Mouse (Mus musculus) heart, embryonic 15.5 days (tissue): Measurements from ENCODE around the gene Gm21970. TPM values are rescaled to one million over a fixed set of nuclear protein-coding genes. Genes with fewer than 3 reads are reported as not detected.

Source experiments
- ATAC-seq: fragments of 200-750 bp; cut with Nextera tagmentation; replicated peaks from 2 replicates; pipeline ENCODE4 v1.8.0; 2017; ENCODE audit warnings: low read depth, moderate TSS enrichment; ENCODE audit not compliant: insufficient number of reproducible peaks, insufficient read depth, low FRiP score
- H3K27ac ChIP-seq: fragments of 300-500 bp; sonication (generic); 2 replicates; pipeline ENCODE4 v1.5.1; 2015; ENCODE audit warnings: mild to moderate bottlenecking, inconsistent platforms
- H3K27me3 ChIP-seq: fragments of 300-500 bp; sonication (generic); 2 replicates; pipeline ENCODE4 v1.6.1; 2015; ENCODE audit warnings: inconsistent platforms
- H3K36me3 ChIP-seq: fragments of 300-500 bp; sonication (generic); 2 replicates; pipeline ENCODE4 v1.6.1; 2015; ENCODE audit warnings: mild to moderate bottlenecking, inconsistent platforms
- H3K4me1 ChIP-seq: fragments of 300-500 bp; sonication (generic); replicated peaks from 2 replicates; pipeline ENCODE4 v1.6.1; 2015; ENCODE audit warnings: inconsistent platforms
- H3K4me2 ChIP-seq: fragments of 300-500 bp; sonication (generic); 2 replicates; pipeline ENCODE4 v1.6.1; 2015; ENCODE audit warnings: inconsistent platforms, mild to moderate bottlenecking, moderate library complexity
- H3K4me3 ChIP-seq: fragments of 300-500 bp; sonication (generic); 2 replicates; pipeline ENCODE4 v1.5.1; 2015; ENCODE audit warnings: mild to moderate bottlenecking, inconsistent platforms
- H3K9ac ChIP-seq: fragments of 300-500 bp; sonication (generic); 2 replicates; pipeline ENCODE4 v1.6.1; 2015; ENCODE audit warnings: mild to moderate bottlenecking, inconsistent platforms
- H3K9me3 ChIP-seq: fragments of 300-500 bp; sonication (generic); replicated peaks from 2 replicates; pipeline ENCODE4 v1.6.1; 2016; ENCODE audit warnings: inconsistent platforms
- WGBS: fragments of 180-500 bp; shearing (Covaris S2); methylation state at CpG from one replicate; pipeline ENCODE4 v1.1.7; 2015; ENCODE audit warnings: mixed read lengths; 5-methylcytosine and 5-hydroxymethylcytosine counted together
- polyA plus RNA-seq: library from polyadenylated mRNA; unstranded; fragments of >200 nt; fragmentation: Nextera tagmentation; extraction: Ambion mirVana; gene quantifications from 2 replicates; pipeline ENCODE4 v1.2.1, GENCODE M21; 2015

The Gm21970 gene
- polyA plus RNA-seq, 1 experiment from 2014 or later, result not detected

DNA sequence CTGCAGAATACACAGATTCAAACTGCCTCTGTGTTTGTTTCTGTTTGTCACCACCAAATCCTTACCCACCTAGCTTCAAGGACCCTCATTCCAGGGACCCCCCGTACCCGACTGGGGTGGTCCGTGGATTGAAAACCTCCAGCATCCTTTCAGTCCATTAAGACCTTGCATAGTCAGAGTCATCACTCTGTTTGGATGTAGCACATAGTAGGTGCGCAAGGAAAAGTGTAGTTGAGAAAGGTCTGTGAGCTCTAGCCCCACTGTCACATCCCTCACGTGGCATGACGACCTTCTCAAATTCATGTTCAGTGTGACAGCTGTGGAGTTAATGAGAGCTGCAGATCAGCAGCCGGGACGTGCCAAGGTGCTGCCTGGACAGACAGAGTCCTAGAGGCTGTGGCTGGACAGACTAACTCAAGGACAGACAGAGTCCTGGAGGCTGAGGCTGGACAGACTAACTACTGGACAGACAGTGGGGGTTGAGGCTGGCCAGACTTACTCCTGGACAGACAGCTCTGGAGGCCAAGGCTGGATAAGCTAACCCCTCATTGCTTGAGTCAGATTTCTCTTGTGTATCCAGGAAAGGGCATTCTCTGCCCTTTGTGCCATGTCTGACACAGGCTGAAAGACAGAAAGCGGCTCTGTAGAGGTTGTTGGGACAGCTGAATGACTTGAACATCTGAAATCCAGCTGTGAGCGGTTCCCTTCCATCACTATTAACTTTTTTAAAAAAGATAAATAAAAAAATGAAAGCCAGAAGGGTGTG lies 34.6 kb upstream of the Gm21970 start:
- 71% methylated on average over 10 of the region's 10 CpGs for WGBS
- Histone ChIP-seq H3K27ac (no peak overlapping the region), H3K4me3 (no peak overlapping the region), H3K4me1 (peaks cover 6% of the 10 kb centered on the region), H3K9me3 (no peaks in the 10 kb centered on the region), H3K36me3 (no peaks in the 10 kb centered on the region), H3K9ac (no peak overlapping the region), H3K4me2 (no peak overlapping the region), H3K27me3 (peaks cover 14% of the 10 kb centered on the region; the same call in 1 of the 2 replicates)
- ATAC-seq, result no peak

DNA sequence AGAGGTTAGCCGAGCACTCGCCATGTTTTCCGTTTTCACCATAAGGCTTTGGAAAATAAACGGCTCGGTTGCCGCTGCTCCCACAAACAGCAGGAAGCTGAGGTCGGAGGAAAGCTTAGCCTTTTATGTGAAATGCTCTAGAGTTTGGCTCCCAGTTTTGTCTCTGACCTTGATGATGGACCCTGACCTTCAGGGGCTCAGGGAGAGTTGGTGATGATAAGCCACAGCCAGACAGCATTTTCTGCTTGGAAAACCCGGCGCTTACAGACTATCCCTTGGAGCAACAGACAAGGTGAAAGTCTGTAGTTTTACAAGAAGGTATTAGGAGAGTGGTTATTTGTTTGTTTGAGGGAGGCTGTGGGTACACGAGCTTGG lies 34.0 kb upstream of the Gm21970 start:
- no peak overlapping the region for H3K4me3 ChIP-seq
- no peak overlapping the region for H3K9ac ChIP-seq
- 45% methylated on average over 10 of the region's 10 CpGs for WGBS

DNA sequence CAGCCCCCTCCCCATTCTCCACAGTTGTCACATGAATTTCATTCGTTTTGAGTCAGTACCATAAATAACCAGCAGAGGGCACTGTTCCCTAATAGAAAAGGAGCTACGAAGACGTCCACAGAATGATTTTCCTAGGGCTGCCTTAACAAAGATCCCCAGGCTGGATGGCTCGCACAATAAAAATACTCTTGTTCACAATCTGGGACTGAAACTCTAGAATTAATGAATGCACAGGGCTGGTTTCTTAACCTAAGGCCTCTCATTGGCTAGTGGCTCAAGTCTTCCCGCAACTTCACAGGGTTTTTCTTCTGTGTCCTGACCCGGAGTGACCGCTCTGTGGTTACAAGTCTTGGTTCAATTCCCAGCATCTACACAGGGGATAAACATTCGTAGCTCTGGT lies 33.0 kb upstream of the Gm21970 start:
- H3K27me3 ChIP-seq, result 0 out of 2 replicates have a peak, but pooled peaks cover 5% of the 10 kb centered on the region
- no peak overlapping the region for H3K27ac ChIP-seq
- no peaks in the 10 kb centered on the region for H3K9me3 ChIP-seq
- 39% methylated on average over 8 of the region's 8 CpGs for WGBS
- peaks cover 21% of the 10 kb centered on the region for H3K4me1 ChIP-seq
- no peak overlapping the region for H3K9ac ChIP-seq
- H3K4me2 ChIP-seq, result no peak overlapping the region
- no peak overlapping the region for H3K4me3 ChIP-seq
- H3K36me3 ChIP-seq, result no peaks in the 10 kb centered on the region
- ATAC-seq, result no peak

More for the DNA sequence above, 34.0 kb upstream of the Gm21970 start:
- no peaks in the 10 kb centered on the region for H3K9me3 ChIP-seq
- H3K36me3 ChIP-seq, result no peaks in the 10 kb centered on the region
- peaks cover 14% of the 10 kb centered on the region; the same call in 1 of the 2 replicates for H3K27me3 ChIP-seq
- peaks cover 12% of the 10 kb centered on the region for H3K4me1 ChIP-seq
- H3K27ac ChIP-seq, result no peak overlapping the region
- H3K4me2 ChIP-seq, result no peak overlapping the region
- ATAC-seq, result no peak

DNA sequence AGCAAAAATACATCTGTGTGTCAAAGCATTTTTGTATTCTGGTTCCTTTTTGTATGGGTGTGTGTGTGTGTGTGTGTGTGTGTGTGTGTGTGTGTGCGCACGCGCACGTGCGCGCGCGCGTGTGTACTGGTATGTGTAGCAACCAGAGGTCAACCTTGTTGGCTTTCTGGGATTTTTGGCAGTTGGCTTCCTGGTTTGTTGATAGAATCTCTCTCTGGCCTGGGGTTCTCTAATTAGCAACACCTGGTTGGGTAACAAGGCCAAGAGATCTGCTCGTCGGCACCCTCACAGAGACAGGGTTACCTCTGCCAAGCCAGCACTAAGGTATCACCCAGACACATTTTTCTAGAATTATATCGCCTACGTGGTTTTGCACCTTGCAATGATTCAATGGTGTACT lies 32.0 kb upstream of the Gm21970 start:
- 85% methylated on average over 13 of the region's 13 CpGs for WGBS
- Histone ChIP-seq H3K9ac (no peak overlapping the region), H3K27ac (no peak overlapping the region), H3K27me3 (0 out of 2 replicates have a peak, but pooled peaks cover 3% of the 10 kb centered on the region), H3K4me3 (no peak overlapping the region), H3K4me1 (peaks cover 27% of the 10 kb centered on the region), H3K36me3 (no peaks in the 10 kb centered on the region), H3K4me2 (no peak overlapping the region), H3K9me3 (no peaks in the 10 kb centered on the region)
- no peak for ATAC-seq

DNA sequence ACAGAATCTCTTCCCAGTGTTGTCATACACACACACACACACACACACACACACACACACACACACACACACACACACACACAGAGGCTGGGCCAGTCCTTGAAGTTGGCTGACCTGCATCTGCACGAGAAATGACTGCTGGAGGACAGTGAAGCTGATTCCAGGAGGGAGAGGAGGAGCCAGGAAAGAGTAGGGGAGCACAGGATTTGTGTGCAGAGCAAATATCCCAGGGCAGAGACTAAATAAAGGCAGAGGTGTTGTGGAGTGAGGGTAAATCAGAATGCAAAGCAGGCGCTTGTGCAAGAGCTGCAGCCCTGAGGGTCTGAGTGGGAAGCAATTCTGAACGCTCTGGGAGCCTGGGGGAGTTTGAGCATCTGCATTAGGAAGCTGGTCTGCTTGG lies 31.4 kb upstream of the Gm21970 start:
- Histone ChIP-seq H3K9me3 (no peaks in the 10 kb centered on the region), H3K4me2 (no peak overlapping the region), H3K9ac (no peak overlapping the region), H3K36me3 (no peaks in the 10 kb centered on the region), H3K27me3 (no peaks in the 10 kb centered on the region), H3K27ac (no peak overlapping the region), H3K4me3 (no peak overlapping the region), H3K4me1 (peaks cover 27% of the 10 kb centered on the region)
- WGBS, result 48% methylated on average over 3 of the region's 3 CpGs
- ATAC-seq, result no peak

DNA sequence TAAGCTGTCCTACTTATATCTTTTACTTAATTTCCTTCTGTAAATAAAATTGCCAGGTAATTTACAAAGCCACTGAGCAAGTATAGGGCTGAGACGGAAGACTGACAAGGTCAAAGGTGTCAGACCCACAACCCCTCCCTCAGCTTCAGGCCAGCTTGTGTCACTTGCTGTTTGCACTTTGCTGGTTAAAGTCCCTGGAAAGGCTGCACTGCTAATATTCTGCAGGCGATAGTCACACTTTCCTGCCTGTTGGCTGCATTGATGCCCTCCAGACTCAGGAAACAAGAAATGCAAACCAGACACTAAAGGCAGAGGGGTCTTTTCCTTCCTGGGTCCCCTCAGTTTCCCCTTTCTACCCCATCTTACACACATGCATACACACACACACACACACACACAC lies 29.5 kb upstream of the Gm21970 start:
- H3K4me1 ChIP-seq, result peaks cover 27% of the 10 kb centered on the region
- H3K4me3 ChIP-seq, result no peak overlapping the region
- no peak overlapping the region for H3K9ac ChIP-seq
- no peak overlapping the region for H3K4me2 ChIP-seq
- H3K9me3 ChIP-seq, result no peaks in the 10 kb centered on the region
- no peaks in the 10 kb centered on the region for H3K27me3 ChIP-seq
- H3K36me3 ChIP-seq, result no peaks in the 10 kb centered on the region
- peak overlapping the region; percentile 81 for H3K27ac ChIP-seq
- no peak for ATAC-seq
- WGBS, result 52% methylated on average over 2 of the region's 2 CpGs

DNA sequence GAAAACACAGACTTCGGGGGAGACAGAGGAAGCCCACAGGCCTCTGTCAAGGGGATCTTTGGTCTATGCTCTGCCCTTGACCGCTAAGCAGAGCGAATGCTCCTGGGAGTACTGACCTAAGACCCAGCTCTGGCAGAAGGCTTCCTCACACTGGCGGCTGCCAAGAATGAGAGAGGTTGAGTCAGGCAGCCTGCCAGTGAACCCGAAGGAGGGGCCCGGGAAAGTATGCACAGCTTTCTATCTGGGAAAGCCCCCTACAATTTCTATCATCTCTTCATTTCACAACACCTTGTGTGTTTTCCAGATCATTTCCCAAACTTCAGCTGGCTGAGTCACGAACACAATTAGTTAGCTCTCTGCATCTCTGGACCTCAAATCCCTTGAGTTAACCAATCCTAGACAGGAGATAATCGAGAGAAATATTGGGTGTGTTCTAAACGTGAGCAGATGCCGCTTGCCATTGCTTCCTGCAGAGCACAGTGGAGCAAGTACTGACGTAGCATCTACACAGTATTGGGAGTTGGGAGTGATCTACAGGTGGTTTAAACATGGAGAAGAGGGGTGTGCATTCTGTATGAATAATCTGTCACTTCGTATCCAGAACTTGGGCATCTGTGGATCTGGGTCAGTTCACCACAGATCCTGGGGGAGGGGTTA lies 28.8 kb upstream of the Gm21970 start:
- Histone ChIP-seq H3K4me2 (peak overlapping the region; percentile 15; the same call in 1 of the 2 replicates), H3K27me3 (no peaks in the 10 kb centered on the region), H3K4me1 (peaks cover 27% of the 10 kb centered on the region), H3K36me3 (no peaks in the 10 kb centered on the region), H3K9ac (no peak overlapping the region), H3K27ac (peak overlapping the region; percentile 81), H3K9me3 (no peaks in the 10 kb centered on the region), H3K4me3 (no peak overlapping the region)
- ATAC-seq, result peak; percentile 53; the same call in 1 of the 2 replicates
- WGBS, result 34% methylated on average over 12 of the region's 12 CpGs

DNA sequence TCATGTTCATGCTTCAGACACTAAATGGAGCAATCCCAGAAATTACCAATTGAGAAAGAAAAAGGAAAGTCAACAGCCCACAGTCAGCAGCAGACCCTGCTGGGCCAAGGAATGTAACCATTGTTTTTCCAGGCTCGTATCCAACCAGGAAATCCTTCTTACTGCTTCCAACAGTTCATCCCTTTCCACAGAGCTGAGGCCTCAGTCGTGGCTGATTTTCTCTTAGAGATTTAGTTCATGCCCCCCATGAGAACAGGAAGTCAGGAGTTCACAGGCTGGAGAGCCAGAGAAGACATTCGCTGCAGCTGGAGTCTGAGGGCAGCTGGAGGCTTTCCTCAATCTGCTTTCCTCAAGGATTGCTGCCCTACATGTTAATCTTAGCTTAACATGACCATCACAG lies 28.0 kb upstream of the Gm21970 start:
- H3K4me1 ChIP-seq, result peaks cover 27% of the 10 kb centered on the region
- ATAC-seq, result peak; percentile 43
- no peak overlapping the region for H3K9ac ChIP-seq
- H3K36me3 ChIP-seq, result no peaks in the 10 kb centered on the region
- no peaks in the 10 kb centered on the region for H3K27me3 ChIP-seq
- peak overlapping the region; percentile 81 for H3K27ac ChIP-seq
- no peak overlapping the region for H3K4me3 ChIP-seq
- H3K9me3 ChIP-seq, result no peaks in the 10 kb centered on the region
- 23% methylated on average over 3 of the region's 3 CpGs for WGBS
- H3K4me2 ChIP-seq, result no peak overlapping the region

DNA sequence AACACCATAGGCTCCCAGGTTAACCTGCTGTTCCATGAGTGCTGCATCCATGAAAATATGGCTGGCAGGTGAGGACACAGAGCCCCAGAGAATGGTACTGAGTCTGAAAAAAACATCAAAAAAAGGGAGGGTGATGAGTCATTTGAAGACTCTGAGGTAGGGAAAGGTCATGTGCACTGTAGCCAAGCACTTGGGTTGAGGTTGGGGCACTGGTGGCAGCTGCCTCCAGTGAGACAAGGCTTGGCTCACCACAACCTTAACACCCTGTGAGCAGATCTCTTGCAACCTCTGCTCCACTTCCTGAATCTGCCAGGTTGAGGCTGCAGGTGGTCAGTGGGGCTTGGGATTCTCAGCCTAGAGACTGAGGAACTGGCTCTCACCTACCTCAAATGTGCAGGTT lies 25.0 kb upstream of the Gm21970 start:
- Histone ChIP-seq H3K4me2 (no peak overlapping the region), H3K4me1 (peaks cover 22% of the 10 kb centered on the region), H3K9me3 (no peaks in the 10 kb centered on the region), H3K9ac (no peak overlapping the region), H3K4me3 (no peak overlapping the region), H3K27me3 (no peaks in the 10 kb centered on the region), H3K36me3 (no peaks in the 10 kb centered on the region), H3K27ac (peak overlapping the region; percentile 43; the same call in 1 of the 2 replicates)
- ATAC-seq, result no peak

DNA sequence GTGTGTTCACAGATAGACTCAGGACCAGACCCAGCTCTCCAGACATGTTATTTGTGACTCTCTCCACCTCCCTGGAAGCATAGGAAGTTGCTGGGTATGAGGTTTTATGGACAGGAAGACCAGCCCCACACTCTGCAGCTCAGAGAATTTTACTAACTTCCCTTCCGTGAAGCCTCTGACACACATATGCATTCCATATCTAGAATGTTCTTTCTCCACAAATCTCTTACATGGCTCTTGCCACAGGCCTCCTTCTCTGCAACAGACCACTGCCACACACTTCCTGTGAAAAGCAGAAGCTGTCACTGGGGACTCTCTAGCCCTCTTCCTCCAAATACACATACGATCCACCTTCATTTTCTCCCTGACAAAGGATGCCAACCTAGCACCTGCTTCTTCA lies 24.5 kb upstream of the Gm21970 start:
- no peak overlapping the region for H3K4me2 ChIP-seq
- peaks cover 20% of the 10 kb centered on the region for H3K4me1 ChIP-seq
- no peak overlapping the region for H3K4me3 ChIP-seq
- no peak for ATAC-seq
- no peaks in the 10 kb centered on the region for H3K27me3 ChIP-seq
- no peaks in the 10 kb centered on the region for H3K36me3 ChIP-seq
- H3K9ac ChIP-seq, result no peak overlapping the region
- H3K27ac ChIP-seq, result peak overlapping the region; percentile 43; the same call in 1 of the 2 replicates
- no peaks in the 10 kb centered on the region for H3K9me3 ChIP-seq
- WGBS, result 67% methylated on average over 2 of the region's 2 CpGs

DNA sequence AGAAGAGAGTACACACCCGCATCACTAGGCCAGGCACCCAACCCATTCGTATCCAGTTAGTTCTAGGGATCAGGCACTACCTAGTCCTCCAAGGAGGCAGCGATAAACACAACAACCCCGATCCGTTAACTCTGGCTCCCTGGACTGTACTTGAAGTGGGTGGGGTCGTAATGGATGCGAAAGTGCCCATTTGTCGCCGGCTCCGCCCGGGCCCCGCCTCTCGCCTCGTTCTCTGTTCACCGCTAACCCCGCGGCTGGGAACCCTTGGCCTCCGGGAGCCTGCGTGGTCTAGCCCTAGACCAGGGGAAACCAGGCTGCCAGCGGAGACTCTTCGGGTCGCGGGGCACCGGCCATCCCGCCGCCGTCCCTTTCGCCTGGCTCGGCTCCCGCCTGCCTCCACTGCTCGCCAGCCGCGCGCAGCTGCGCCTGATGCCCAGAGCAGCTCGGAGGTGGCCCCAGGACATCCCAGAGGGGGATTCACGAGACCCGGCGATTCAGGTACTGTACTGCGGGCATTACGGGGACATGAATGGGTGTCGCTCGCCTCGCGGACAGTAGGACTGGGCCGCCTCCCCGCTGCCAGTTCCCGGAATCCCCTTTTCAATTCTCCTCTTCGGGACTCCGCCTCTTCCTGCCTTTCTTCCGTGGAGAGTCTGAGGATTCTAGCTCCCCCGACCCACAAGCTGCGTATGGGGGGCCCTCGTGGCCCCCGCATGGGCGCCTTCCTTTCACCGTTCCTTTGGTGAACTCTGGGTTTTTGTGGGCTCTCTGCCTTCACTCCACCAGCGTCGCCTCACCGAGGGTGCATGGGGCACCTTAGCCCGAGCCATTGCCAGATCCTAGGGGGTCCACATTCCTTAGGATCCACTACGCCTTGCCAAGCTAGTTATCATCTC lies 18.7 kb upstream of the Gm21970 start, which contains the start of gene Ifnar2:
Gene Ifnar2 (plus strand): TSS at position 207 of the 896 bp plus-strand sequence.
- Histone ChIP-seq H3K27ac (peak within 1 kb of the TSS; percentile 98), H3K36me3 (no peaks in the 10 kb centered on the region), H3K9me3 (no peaks in the 10 kb centered on the region), H3K4me1 (peaks cover 13% of the 10 kb centered on the region), H3K27me3 (no peaks in the 10 kb centered on the region), H3K4me2 (peak within 1 kb of the TSS; percentile 74), H3K9ac (peak within 1 kb of the TSS; percentile 92), H3K4me3 (peak within 1 kb of the TSS; percentile 95)
- peak; percentile 94 for ATAC-seq
- under 1% methylated on average over 62 of the region's 62 CpGs for WGBS
